Mouse (Mus musculus) right cerebral cortex, adult 2 months (tissue): Measurements from ENCODE around the gene Hs3st5.
"Not testable (repeated sequence)": the region's sequence is repeated elsewhere in the genome, so short reads cannot be mapped to it uniquely, and the experiment has no call there.

Experiments
- DNase-seq, 2 experiments: peaks; one replicate each; pipeline ENCODE4 v3.0.0; 2021 to 2022; ENCODE audit warnings: low spot score in 2 of 2

Gene Hs3st5

GRCm38 (mm10) chr10:36557673-36558072, 51.1 kb downstream of the Hs3st5 start:
- DNase-seq, result no peak

GRCm38 (mm10) chr10:36558736-36559135, 52.1 kb downstream of the Hs3st5 start:
- DNase-seq, result no peak

DNA sequence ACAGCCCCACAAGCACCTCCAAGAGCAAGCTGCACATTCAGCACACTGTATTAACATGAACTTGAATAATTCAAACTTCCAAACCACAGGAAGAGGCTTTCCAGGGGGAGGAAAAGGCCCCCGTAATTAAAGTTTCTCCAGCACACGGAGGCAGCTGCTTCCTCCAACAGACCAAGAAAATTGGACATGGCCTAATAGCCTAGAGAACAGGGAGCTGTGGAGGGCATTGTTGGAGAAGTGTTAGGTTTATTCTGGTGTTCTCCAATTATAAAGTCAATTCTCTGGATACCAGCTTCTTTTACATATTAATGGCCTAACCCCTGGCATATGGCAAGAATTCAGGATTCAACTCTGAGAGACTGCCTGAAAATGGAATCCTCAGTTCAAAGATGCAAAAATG, 60.6 kb downstream of the Hs3st5 start:
- no peak for DNase-seq

- DNase-seq, result no peak
Measured at GRCm38 (mm10) chr10:36572540-36572939, 65.9 kb downstream of the Hs3st5 start.

- DNase-seq, result no peak
Measured at GRCm38 (mm10) chr10:36578375-36579145, 71.9 kb downstream of the Hs3st5 start.

DNA sequence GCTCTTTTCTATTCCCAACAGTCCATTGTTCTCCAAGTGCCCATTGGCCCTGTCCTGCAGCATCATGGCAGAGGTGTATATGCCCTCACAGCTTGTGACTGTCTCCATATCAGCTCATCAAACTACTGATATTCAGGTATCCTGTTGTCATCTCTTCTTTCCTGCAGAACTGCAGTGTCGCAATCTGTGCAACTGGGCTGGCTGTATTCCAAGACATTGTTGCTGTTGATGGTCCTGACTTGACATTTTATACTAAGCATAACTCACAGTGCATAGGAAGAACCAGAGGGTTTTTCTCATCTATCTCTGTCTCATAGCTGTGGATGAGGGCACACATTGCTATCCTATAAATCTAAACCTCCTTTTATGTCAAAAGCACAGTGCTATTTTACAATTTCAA, 103.8 kb downstream of the Hs3st5 start:
- no peak for DNase-seq

- not testable (repeated sequence) for DNase-seq
Measured at GRCm38 (mm10) chr10:36611415-36611814, 104.8 kb downstream of the Hs3st5 start.

GRCm38 (mm10) chr10:36623037-36623436, 116.4 kb downstream of the Hs3st5 start:
- DNase-seq, result no peak

- DNase-seq, result no peak
Measured at GRCm38 (mm10) chr10:36627952-36628351, 121.3 kb downstream of the Hs3st5 start.

DNA sequence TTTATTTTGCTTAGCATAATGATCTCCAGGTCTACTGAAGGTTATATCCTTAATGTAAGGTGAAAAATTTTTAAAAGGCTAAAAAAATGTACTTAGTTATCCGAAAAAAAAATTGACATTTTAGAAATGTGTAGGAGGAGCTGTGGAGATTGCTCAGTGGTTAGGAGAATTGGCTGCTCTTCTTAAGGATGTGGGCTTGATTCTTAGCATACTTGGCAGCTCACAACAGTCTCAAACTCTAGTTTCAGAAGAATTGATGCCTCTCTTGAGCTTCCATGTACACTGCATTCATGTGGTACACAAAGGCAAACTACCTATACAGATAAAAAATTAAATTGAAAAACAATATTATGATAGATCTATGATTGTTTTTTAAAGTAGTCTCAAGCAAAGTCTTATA, 125.1 kb downstream of the Hs3st5 start:
- no peak for DNase-seq

DNA sequence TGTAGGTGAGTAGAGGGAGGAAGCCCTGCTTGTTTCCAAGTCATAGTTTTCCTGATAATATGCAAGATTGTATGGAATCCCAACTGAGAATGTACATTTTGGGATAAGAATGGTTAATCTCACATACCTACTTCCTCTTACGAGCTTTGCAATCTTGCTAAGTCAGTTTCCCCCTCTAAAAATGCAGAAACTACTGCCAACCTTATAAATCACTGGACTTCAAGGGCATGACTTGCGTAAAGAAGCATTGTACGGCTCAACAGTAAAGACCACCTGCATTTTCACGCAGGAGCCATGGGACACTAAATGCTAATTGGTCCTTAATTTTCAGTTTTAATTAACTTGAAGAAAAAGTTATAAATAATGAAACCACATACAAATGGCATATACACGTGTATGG, 144.0 kb downstream of the Hs3st5 start:
- DNase-seq, result no peak

DNA sequence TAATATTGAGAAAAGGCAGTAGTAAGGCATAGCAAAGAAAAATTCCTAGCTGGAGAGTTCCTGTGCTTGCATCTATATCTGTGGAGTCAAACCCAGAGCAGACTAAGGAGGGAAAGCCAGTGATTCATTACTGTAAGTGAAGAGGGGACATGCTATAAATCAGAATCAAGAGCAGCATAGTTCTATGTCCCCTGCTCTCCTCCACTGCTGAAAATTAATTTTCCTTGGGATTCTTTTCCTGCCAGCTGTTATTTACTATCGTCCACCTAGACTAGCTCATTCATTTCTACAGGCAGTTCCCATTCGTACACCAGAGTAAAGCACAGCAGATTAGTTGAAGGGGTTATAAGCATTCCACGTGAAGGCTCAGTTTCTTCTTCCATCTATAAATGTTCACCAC, 207.4 kb downstream of the Hs3st5 start:
- no peak for DNase-seq

DNA sequence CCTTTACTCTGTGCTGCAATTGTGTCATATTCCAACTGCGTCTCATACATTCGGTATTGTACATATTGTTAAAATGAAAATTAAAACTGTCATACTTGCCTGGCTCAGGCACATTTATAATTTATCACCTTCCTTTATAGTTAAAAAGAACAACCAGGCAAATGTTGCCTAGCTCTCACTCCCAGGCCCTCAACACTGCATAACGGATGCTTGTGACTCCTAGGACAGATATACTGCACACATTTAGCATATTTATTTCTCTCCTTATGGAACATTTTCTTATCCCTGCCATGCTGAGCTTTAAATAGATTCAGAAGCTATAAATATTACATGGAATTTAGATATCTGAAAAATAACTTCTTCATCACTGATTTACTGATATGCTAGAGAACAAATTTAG, 219.6 kb downstream of the Hs3st5 start:
- DNase-seq, result no peak

GRCm38 (mm10) chr10:36729361-36730098, 222.9 kb downstream of the Hs3st5 start:
- DNase-seq, result no peak

- DNase-seq, result no peak
Measured at GRCm38 (mm10) chr10:36739375-36739774, 232.8 kb downstream of the Hs3st5 start.

- no peak for DNase-seq
Measured at GRCm38 (mm10) chr10:36750021-36750420, 243.4 kb downstream of the Hs3st5 start.

DNA sequence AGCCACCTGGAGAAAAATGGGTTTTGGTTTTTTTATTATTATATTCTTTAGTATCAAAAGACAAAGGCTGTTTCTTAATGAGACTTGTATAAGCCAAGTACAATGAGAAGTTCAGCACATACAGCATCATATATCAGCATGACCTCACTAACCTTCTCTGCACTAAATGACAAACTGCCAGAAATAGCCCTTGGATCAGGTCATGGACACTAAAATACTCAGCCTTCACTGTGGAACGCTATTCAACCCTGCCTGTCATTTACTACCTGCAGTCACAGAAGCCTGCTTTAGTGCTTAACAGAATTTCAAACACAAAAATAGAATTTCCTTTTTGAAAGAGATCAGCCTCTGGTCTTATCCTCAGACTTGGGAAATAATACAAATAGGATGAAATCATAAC, 247.9 kb downstream of the Hs3st5 start:
- DNase-seq, result no peak

DNA sequence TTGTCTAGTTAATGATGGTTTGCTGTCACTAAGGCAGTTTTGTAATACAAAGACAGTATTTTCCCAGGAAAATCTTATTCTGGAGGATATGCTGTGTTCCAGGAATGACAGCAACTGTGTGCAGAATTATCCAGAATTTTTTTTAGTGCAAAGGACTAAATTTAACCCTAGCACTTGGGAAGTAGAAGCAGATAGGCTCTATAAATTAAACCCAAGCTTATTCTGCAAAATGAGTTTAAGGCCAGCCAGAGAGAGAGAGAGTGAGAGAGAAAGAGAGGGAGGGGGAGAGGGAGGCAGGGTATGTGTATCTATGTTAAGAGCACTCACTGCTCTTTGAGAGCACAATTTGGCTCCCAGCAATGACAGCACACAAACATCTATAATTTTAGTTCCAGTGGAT, 267.0 kb downstream of the Hs3st5 start:
- DNase-seq, result no peak

DNA sequence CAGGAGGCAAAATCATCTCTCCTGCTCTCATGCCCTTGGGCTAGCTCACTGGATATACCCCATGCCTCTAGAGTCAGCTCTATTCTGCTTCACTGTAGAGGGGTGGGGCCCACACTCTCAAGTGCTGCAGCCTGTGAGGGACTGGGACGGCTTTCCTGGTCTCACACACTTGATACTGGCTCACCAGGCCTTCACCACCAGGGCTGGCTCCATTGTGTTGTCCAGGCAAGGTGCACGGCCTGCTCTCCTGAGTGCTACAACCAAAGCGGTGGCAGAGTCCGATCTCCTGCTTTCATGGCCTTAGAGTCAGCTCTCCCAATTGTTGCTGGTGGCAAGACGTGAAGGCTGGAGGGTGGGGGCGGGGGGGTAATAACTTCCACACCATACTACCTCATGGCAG, 268.3 kb downstream of the Hs3st5 start:
- DNase-seq, result no peak

GRCm38 (mm10) chr10:36781641-36782040, 275.0 kb downstream of the Hs3st5 start:
- DNase-seq, result no peak

DNA sequence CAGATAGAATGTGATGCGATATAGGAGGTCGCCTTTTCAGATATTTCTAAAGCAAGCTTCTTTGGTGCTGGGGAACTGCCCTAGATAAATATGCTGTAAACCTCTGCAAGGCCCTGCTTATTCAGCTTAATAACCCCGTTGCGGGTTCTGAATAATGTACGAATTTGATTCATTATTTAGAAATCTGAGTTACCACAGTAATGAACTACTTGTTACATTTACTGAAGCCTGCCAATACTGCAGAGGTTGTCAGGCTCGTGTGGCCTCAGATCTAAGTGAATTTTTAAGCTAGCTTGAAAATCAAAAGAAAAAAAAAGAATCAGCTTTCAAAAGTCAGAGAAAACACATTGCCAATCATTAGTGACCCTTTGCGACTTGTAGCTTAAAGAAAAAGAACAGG, 280.4 kb downstream of the Hs3st5 start:
- DNase-seq, result no peak

- peak; percentile 13 to 22 for DNase-seq
Measured at GRCm38 (mm10) chr10:36791771-36792170, 285.2 kb downstream of the Hs3st5 start.

- DNase-seq, result no peak
Measured at GRCm38 (mm10) chr10:36795311-36795710, 288.7 kb downstream of the Hs3st5 start.
